Mouse (Mus musculus) ES-CJ7 (cell line): ENCODE results near the gene Gm13769.
"Not testable (repeated sequence)": the region's sequence is repeated elsewhere in the genome, so short reads cannot be mapped to it uniquely, and the experiment has no call there.

Experiments
- DNase-seq: peaks from one replicate; pipeline ENCODE4 v3.0.0; 2011; ENCODE audit warnings: low read depth, low spot score

The Gm13769 gene

DNA sequence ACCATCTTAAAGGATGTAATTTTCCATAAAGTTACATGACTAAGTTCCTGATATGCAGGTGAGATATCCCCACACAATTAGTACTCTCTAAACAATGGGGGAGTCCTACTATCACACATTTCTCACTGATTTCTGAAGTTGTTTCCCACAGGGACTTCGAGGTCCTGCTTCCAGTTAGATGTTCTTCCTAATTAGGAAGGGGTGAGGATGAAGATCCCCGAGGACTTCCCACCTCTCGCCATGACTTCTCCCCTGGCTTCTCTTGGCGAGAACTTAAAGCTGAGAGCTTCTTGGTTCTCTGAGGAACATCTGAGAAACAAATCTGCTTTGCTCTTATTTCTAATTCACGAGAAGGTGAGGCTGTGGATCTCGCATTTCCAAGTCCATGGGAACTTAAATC, at the start of gene Gm13769:
TSS of gene Gm13769 (plus strand) at position 301 of the 400 bp plus-strand sequence.
- DNase-seq: not testable (repeated sequence)

DNA sequence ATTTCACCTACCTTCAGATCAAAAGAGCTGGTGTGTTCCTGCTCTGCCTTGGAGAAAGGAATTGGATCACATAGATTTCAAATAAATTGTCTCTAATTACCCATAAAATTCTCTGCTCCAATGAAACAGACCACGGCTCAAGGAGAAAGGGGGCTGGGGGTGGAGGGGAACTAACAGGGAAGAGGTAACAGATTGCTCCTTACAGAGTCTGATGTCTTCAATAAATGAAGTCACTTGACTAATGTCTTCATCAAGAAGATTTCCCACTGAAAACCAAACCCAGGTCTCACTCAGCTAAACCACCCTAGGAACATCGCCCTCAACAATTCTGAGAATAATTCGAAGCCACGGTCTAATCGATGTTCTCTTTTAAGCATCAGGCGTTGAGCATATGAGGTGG, 29.3 kb upstream of the Gm13769 start, which contains the start of gene Olfr1272:
TSS of gene Olfr1272 (minus strand) at position 101 of the 400 bp plus-strand sequence.
- no peak for DNase-seq

GRCm38 (mm10) chr2:90346694-90347093, 24.7 kb downstream of the Gm13769 start:
- DNase-seq: not testable (repeated sequence)

DNA sequence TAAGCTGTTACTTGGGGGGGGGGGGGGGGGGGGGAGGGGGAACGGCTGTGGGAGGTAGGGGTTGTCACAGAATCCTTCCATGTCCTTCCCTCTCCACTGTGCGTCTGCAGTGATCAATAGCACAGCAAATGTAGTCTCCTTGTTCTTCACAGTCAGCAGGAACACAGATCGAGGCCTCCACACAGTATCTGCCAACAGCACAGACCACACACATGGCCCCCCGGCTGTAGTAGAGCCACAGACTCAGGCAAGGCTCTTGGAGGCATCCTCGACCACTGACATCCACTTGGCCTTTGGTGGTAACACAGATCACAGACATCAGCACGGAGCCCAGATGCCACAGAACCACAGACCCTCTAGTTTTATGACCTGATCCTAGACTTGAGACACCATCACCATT, 29.0 kb downstream of the Gm13769 start:
- not testable (repeated sequence) for DNase-seq

GRCm38 (mm10) chr2:90351540-90351939, 29.5 kb downstream of the Gm13769 start:
- not testable (repeated sequence) for DNase-seq

GRCm38 (mm10) chr2:90359229-90359628, 37.2 kb downstream of the Gm13769 start:
- not testable (repeated sequence) for DNase-seq

GRCm38 (mm10) chr2:90360199-90360598, 38.2 kb downstream of the Gm13769 start:
- DNase-seq: not testable (repeated sequence)
